Mouse (Mus musculus): ENCODE results near the gene Mbnl2.

Mbnl2 gene

DNA sequence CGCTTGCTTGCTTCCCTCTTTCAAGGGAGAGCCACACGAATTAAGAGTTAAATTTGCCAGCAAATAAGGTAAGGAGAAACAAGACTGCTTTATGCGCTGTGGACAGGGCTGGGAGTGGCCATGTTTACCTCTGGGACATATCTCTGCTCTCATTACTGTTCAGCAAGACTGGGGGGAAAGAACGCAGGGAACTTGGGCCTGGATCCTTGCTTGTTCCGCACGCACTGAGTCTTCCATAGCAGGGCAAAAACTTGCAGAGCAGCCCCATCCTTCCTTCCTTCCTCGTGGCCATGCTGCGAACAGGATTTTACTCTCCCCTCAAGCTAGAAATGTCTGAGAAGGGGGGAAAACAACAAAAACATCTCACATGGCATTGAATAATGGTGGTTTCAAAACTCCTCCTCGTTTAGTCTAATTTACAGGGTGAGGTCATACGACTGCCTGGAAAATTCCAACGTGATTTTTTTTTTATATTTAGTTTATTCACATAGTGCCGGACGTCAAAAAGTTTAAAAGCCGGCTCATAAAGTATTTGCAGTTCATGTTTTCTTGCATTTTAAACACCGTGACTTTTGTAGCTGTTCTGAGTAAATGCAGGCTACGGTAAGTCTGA lies 21.8 kb downstream of the Mbnl2 start:
- no peak for DNase-seq (ENCODE audit: low read depth, low spot score)

DNA sequence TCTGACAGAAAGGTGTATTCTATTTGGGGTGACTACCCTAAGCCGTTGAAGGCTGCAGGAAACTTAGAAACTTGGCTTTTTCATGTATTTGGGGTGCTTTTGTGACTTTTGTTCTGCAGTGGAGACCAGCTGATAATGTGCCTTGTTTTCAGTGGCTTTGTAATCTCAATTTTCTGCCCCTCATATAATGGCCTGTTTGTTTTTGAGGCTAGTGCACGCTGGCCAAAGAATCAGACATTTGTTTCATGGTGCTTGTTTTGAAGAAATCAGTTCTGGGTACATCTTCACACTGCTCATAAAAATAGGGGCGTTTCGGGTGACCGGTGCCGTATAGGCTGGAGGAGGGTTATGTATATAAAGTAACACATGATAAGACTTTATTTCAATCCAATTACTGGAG lies 22.4 kb downstream of the Mbnl2 start:
- DNase-seq (ENCODE audit: low read depth, low spot score) = no peak

DNA sequence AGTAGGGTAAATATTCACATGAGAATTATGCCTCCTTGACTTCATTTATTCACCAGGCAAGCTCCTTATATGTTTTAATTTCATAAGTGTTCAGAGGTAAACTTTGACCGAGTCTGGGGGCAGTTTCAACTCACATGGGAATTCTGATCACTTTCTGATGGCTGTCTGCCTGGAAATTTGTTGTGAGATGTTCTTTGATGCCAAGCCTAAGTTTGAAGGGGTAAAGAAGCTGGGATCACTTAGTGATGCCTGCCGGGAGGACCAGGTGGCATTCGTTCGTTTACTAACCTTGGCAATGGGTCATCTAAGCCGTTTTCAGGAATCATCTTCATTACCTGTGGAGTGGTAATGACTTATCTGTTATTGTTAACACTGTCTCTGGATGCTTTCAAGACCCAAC lies 23.0 kb downstream of the Mbnl2 start:
- DNase-seq (ENCODE audit: low read depth, low spot score) = no peak

DNA sequence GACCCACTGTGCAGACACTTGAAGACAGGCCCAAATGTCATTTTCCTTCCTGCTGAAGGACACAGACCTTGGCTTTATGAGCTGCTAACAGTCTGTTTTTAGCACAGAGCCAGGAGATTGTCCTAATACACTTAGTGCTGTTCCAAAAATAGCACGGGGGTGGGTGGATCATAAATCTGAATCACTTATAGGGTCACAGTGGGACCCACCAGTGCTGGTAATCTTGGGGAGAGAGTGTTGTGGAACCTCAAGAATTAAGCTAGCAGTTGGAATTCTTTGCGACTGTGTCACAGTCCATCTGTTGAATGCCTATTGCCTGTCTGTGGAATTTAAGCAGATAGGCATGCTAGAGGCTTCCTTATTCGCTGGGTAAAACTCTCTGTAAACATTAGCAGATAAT lies 24.2 kb downstream of the Mbnl2 start:
- DNase-seq (ENCODE audit: low read depth, low spot score) = no peak

DNA sequence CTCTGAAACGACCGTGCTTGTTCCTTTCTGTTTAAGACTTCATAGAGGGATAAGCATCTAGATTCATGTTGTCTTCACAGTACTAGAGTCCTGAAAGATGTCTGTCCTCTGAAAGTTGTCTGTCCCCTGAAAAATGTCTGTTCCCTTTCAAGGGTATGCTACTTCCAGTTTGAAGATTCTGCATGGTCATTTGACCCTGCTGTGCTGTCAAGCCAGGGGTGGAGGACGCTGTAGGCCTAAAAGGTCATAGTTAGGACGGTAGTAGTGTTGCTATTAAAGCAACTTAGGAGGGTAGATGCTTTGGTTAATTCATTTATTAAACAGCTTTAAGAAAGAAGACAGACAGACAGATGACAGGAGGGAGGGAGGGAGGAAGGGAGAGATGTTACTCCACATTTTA lies 24.7 kb downstream of the Mbnl2 start:
- no peak for DNase-seq (ENCODE audit: low read depth, low spot score)

DNA sequence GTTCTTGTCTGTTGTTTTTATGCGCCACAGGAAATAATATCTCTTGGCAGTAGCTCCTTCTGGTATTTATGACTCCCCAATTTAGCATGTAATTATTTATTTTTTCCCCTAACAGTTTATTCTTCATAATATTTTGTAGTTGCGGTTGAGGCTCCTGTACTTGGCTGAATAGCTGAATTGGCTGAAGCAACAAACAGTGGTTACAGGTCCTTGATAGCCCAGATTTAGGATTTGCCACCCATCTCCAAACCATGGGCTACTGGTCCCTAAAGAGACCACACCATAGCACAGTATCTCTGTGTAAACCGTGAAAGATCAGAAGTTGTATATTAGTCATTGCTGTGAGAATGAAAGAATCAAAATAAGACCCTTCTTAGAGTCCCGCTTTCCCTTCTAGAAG lies 25.3 kb downstream of the Mbnl2 start:
- no peak for DNase-seq (ENCODE audit: low read depth, low spot score)

DNA sequence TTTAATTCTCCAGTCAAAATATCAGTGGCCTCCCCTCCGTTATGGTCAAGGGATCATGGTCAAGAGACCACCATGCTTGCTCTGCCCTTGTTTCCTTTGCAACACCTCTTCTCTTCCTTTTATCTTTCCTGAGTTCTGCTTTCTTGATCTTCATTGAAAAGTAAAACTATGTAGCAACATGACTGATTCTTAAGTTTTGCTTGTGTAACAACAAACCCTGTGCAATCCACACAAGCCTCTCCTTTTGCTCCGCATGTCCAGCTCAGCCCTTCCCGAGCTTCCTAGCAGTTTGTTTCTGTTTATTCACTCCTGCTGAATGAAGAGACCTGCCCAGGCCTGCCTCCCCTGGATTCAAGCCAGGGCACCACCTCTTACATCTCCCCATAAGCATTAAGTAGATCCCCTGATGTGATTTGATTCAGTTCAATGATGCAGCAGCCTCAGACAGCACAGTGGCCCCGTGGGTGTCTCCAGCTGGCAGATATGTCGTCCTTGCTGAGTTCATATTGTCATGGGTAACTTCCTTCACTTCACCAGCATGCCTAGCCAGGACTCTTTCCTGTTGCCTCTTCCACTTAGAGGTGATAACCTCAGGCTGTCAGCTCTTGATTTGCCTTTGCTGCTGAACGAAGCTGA lies 27.6 kb downstream of the Mbnl2 start:
- DNase-seq (ENCODE audit: low read depth, low spot score) = no peak

DNA sequence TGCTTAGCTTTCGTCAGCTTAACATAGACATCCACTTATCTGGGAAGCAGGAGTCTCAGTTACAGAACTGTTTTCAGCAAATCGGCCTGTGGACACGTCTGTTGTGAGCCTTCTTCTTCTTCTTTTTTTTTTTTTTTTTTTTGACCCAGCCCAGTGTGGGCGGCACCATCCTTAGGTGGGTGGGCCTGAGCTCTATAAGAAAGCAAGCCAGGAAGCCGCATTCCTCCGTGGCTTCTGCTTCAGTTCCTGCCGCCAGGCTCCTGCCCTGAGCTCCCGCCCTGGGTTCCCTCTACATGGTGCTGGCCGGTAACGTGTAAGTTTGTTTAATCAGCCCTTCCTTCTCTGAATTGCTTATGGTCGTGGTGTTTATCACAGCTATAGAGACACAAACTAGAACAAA lies 30.8 kb downstream of the Mbnl2 start:
- no peak for DNase-seq (ENCODE audit: low read depth, low spot score)

DNA sequence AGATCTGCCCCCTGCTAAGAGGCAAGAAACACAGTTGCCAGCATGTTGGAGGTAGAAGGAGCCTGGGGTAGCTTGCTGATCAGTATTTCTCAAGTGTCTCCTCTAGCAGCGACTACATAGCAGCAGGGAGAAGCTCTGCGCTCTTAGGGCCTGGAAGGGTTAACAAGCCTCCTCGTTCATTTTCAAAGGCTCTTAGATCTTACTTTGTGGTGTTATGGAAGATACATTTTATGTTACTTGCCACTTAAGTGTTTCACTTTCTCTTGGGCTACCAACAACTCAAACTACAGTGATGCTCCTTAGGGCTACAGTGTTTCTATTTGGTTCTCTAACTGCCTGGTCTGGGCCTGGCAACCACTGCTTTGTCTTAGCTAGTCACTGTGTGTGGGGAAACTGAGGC lies 31.9 kb downstream of the Mbnl2 start:
- DNase-seq (ENCODE audit: low read depth, low spot score) = no peak

DNA sequence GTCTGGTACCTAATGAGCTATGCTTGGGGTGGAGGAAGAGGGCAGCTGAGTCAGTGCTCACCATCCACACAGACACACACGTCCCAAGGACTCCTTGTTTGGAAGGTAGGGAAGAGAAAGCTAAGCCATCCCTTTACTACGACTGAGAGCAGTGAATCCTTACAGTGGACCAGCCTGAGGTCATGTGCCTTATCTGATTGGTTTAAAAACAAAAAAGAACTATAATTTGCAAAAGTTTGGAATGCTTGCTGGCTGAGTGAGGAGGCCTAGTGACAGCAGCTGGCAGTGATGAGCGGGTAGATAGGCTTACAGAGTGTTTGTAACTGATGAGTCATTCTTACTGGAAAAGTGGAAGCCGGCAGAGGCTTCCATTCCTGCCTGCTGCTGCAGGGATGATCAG lies 32.5 kb downstream of the Mbnl2 start:
- DNase-seq (ENCODE audit: low read depth, low spot score) = no peak

DNA sequence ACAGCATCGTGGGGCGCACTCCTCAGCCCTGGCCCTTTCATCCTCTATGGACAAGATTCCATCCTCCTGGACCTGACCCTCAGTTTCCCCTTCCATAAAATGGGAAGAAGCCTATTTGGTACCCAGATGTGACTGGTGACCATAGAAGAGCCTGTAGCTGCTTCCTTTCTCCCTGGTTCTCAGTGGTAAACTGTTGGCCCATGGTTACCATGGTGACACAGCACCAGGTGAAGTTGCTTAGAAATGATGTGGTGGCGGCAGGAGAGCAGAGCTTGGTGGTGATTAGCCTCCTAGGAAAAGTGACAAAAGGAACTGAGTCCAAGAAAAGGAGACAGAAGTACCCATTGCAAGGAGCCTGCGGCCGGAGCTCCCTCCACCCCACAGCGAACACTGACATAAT lies 34.2 kb downstream of the Mbnl2 start:
- no peak for DNase-seq (ENCODE audit: low read depth, low spot score)

DNA sequence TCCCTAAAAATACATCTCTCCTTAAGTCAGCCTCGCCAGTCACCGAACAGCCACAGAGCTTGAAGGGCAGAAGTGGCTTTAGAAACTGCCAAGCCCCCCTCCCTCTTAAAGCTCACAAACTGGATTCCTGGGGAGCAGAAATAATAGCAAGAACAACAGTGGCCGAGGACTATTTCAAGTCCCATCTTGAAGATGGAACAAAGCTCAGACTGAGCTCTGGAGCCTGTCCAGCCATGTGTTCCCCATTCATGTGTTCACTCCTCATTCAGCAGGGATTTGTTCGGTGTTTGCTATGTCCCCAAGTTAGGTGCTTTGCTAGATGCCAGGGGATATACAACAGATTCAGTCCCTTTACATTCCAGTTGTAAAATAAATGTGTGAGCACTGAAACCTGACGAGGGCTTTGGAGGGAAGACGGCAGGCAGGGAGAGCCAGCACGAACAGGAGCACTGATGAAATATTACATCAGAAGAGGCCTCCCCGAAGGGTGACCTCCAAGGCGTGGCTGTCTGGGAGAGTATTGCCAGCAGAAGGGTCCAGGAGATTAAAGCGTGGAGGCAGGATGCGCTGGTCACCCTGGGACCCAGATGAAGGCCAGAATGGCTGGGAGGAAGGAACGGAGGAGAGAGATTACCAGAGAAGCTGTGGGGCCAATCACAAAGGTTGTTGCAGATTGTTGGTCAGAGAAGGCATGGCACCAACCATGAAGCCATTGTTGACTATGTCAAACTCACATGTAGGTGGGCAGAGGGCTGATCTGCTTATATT lies 36.0 kb downstream of the Mbnl2 start:
- no peak for DNase-seq (ENCODE audit: low read depth, low spot score)

DNA sequence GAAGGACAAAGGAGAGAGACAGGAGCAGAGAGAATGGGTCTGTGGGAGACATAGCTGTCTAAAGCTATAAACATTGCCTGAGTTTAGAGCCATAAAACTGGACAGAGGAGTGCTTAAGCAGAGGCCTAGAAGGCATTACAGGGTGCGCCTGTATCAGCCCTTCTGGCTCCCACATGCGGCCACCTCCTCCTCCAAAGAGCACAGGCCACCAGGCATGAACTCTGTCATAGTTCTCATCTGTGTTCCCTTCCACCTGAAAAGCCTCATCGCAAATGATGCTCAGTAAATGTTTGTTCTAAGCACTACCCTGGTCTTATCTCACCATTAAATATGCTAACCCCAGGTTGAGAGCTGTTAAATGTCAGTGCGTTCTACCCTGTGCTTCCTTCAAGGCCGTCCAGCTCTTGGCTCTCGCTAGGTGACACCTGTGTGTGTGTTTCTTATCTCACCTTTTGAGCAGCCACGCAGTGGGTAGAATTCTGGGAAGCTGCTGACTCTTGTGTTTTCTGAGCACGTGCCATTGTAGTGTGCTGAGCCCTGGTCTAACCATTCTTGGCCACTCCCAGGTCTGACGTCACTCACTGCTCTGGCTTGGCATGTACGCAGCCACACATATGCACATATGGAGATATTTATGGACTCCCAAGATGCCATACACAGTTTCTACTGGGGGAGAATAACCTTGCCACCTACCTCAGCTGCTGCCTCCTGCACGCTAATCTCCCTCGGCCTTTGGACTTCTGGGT lies 37.4 kb downstream of the Mbnl2 start:
- no peak for DNase-seq (ENCODE audit: low read depth, low spot score)

DNA sequence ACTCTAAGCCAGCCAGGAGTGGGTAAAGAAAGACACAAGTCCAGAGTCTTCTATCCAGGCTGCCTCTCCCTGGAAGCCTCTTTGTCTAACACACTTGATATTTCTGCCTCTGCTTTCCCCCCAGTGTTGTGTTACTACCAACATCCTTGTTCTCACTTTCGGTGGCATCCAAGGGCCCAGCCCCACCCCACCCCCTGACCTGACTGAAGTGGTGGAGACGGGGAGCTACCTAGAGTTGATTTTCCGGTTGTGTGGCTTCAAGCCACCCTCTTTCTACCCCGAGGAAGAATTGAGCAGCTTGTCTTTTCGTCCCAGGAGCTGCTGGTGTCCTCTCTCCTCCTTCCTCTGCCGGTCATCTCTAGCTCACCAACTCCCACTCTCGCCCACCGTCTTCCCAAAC lies 38.0 kb downstream of the Mbnl2 start:
- DNase-seq (ENCODE audit: low read depth, low spot score) = no peak

DNA sequence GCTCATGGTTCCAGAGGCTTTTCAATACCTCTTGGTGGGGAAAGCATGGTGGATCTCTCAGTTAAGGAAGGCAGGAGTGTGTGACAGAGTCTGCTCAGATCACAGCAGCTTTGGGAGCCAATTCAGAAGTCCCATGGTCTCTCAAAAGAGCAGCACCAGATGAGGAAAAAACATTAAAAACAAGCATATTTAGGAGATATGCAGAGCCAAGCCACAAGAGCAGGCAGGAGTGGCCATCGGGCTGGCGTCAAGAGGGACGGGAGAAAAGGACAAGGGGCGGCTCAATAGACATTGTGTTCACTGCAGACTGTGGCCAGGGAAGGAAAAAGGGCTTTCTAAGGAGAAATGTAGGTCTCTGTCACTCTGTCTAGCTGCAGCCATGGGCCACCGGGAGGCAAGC lies 40.3 kb downstream of the Mbnl2 start:
- DNase-seq (ENCODE audit: low read depth, low spot score) = no peak

DNA sequence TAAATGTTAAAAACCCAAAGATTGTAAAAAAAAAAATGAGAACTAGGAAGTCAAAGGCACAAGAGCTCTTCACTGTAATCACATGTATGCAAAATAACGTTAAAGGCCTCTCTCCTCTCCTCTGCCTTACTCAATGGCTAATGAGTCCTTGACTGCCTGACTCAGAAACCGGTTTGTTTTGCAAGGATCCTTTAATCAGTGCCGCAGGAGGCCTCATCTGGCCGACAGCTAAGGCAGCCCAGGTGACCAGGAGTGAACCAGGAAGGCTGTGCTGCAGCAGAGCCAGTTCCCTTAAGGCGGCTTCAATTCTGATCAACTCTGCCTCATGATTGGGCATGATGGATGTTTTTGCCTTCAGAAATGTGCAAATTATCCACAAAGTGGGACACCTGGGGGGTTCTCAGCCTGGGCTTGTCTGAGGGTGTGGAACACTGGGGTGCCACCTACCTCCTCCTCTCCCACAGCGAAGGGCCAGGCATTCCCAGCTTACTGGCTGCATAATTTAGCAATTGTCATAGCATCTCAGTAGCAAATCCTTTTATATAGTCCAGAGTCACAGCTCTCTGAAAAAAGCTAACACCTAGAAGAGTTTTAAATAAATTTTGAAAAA lies 43.0 kb downstream of the Mbnl2 start:
- DNase-seq (ENCODE audit: low read depth, low spot score) = no peak

DNA sequence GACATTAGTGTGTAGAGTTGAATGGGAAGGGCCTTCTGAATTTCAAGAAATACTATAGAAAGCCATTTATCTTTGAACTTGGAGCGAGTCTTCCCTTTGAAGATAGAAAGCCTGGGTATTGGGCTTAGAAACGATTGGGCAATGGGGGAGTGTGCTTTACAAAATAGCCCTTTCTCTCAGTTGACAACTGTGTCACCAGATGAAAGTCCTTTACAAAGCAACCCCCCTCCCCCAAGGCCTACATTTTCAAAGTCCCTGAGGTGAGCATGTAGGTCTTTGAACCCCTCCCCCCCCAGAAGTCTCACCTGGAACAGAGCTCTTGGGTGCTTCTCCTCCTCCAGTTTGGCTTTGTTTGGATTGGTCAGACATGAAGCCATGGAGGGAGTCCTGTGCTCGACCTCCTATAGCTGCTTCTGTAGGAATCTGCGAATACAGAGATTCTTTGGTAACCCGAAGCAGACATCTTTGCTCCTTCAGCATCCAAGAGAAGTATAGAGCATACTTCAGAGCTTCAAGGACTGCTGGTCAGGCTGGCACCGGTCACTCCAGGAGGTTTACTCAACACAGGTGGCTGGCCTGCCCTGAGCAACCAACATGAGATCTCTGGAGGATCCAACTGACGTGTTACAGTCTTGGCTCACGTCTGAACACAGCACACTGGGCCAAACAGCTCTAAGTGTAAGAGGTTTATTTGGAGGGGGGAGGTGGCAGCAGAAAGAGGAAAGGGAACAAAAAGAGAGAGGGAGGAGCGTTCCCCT lies 43.7 kb downstream of the Mbnl2 start:
- DNase-seq (ENCODE audit: low read depth, low spot score) = no peak

DNA sequence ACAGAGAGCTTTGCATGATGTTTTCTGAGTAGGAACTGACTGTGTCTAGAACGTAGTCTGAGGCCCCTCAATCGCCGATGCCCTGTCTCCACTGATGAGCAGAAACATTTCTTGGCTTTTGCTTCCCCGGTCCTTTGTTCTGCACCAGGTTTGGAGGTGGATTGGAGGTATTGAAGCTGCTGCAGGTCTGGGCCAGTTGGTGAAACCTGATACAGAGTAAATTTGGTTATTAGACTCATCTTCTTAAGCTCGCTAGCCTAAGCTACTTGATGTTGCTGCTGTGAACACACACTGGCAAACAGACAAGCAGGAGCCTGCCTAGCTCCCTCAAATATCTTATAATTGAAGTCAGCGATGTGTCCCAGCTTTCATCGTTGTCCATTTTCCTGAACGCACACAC lies 46.6 kb downstream of the Mbnl2 start:
- DNase-seq (ENCODE audit: low read depth, low spot score) = no peak

DNA sequence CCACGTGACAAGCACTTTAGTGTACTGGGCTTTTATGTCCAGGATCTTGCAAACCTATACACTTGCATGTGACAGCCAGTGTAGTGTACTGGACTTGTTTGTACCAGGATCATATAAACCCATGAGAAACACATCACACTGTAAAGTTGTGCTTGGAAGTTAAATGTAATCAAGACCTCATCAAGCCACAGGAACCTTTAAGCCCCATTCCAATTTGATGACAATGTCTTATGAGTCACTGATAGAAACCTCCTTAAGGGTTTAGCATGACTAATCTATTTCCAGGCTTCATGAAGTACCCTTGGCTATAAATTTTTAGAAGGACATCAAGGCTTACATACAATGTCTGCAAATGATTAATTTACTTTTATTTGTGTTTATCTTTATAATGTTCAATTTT lies 47.6 kb downstream of the Mbnl2 start:
- DNase-seq (ENCODE audit: low read depth, low spot score) = no peak

DNA sequence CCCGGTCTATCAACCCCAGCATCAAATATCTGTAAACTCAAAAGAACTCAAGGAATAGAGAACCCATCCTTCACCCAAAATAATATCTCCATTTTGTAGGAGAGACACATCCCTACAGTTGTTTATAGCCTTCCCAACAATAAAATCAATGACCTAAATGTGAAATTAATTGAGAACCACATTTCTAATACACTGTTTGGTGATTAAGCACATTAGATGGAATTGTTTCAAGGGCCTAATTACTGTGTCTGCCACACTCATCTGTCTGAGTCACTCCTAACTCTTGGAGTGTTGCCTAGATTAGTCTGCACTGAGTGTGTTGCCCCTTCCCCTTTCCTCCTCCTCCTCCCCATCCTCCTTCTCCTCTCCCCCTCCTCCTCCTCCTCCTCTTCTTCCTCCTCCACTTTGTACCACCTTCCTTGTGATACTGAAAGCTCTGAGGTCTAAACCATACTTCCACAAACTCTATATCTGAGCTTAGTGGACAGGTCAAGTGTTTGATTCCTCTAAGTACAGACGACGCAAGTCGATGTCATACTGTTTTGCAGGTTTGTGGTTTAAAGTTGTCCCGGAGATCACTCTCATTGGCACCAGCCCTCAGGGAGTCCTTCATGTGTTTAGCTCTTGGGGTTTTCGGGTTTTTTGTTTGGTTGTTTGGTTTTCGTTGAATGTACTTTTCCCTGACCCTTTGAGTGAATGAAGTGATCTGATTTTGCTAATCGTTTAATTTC lies 48.8 kb downstream of the Mbnl2 start:
- no peak for DNase-seq (ENCODE audit: low read depth, low spot score)

All from brain, embryonic 18.5 days (tissue).